ENCODE assay signal across 7 mouse cellular contexts in the genomic region with DNA sequence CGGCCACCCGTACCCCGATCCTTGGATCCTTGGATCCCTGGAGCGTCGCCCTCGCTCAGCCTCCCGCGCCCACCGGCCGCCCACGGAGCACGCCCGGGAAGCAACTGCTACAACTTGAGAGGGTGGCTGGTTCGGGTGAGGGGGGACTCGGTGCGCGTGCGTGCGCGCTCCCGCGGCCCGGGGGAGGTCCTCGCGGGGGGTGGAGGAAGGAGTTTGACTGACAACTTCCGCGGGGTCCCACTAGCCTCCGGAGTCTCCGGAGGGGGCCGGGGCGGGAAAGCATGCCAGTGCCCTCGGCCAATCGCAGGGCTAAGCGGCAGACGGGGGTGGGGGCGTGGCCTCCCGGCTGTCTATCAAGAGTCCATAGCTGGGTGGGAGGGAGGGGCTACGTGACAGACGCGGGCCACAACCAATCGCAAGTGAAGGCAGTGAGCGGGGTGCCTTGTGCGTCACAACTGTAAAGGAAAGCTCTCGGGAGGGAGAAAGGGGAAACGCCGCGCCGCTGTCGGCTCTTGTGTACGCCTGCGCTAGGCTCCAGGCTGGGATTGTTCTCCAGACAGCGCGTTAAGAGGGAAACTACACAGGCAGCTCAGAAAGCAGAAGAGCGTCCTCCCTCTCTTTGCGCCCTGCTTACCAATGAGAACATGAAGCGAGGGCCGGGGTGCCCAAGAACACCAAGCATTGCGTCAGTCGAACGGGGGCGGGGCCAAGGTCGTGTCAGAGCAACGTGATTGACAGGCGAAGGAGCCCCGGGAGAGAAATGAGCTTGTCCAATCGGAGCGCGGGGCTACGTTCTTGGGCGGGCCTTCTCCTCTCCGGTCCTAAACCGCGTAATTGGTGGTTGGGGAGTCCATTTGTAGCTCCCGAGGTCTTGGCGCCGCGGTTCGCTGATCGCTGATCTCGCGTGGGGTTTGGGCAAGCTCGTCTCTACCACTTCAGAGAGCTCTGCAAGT. TPM values are rescaled to one million over a fixed set of nuclear protein-coding genes. Genes with fewer than 3 reads are reported as not detected.
A peak's percentile ranks its signal among the peaks of the same experiment; 100 is the strongest.
DNase-seq lines count a peak whose midpoint lies in the region; ATAC-seq lines count a peak whose summit lies in the region.

No protein-coding gene starts in this region.

- under 1% methylated on average over 70 of the region's 82 CpGs for WGBS in embryonic facial prominence, embryonic 11.5 days
- whole genome bisulfite sequencing in limb, embryonic 10.5 days, result under 1% methylated on average over 82 of the region's 82 CpGs
- WGBS in midbrain, embryonic 13.5 days, result under 1% methylated on average over 81 of the region's 82 CpGs

- H3K4me1 ChIP-seq in embryonic facial prominence, embryonic 11.5 days (ENCODE audit: control insufficient read depth, insufficient read depth, low read length), result no peaks in the 10 kb centered on the region
- H3K4me1 ChIP-seq in limb, embryonic 10.5 days, result peaks cover 25% of the 10 kb centered on the region
- peaks cover 11% of the 10 kb centered on the region for H3K4me1 ChIP-seq in midbrain, embryonic 13.5 days (replicated peaks)

- peak; percentile 98 for ATAC-seq in embryonic facial prominence, embryonic 11.5 days (replicated peaks; ENCODE audit: insufficient number of reproducible peaks, low FRiP score, low TSS enrichment, low read depth)
- peak; percentile 83 for ATAC-seq in granulocyte monocyte progenitor cell, adult 5-6 weeks (replicated peaks; ENCODE audit: poor library complexity, severe bottlenecking)
- peak; percentile 99 for ATAC-seq in midbrain, embryonic 13.5 days

- DNase-seq in adrenal gland, postnatal 14 days, result peak; percentile 100
- peak; percentile 100 for DNase-seq in embryonic facial prominence, embryonic 11.5 days (ENCODE audit: low spot score)
- DNase-seq in kidney, adult 11 months, result peak; percentile 99
- peak; percentile 99 for DNase-seq in limb, embryonic 10.5 days (ENCODE audit: low spot score)
- DNase-seq in spleen, adult 12 weeks (ENCODE audit: low spot score), result peak; percentile 99

- H3K36me3 ChIP-seq in embryonic facial prominence, embryonic 11.5 days (replicated peaks; ENCODE audit: control insufficient read depth, insufficient read depth, low read depth, low read length), result no peaks in the 10 kb centered on the region
- no peaks in the 10 kb centered on the region for H3K36me3 ChIP-seq in limb, embryonic 10.5 days
- no peaks in the 10 kb centered on the region for H3K36me3 ChIP-seq in midbrain, embryonic 13.5 days

- H3K4me3 ChIP-seq in embryonic facial prominence, embryonic 11.5 days (ENCODE audit: low read depth, low read length), result peak overlapping the region; percentile 77
- H3K4me3 ChIP-seq in limb, embryonic 10.5 days, result peak overlapping the region; percentile 76
- peak overlapping the region; percentile 70 for H3K4me3 ChIP-seq in midbrain, embryonic 13.5 days (replicated peaks)

- H3K9me3 ChIP-seq in embryonic facial prominence, embryonic 11.5 days (replicated peaks; ENCODE audit: control insufficient read depth, low read length), result no peaks in the 10 kb centered on the region
- no peaks in the 10 kb centered on the region for H3K9me3 ChIP-seq in limb, embryonic 10.5 days (replicated peaks)
- H3K9me3 ChIP-seq in midbrain, embryonic 13.5 days, result no peaks in the 10 kb centered on the region

- H3K27me3 ChIP-seq in embryonic facial prominence, embryonic 11.5 days (ENCODE audit: control insufficient read depth, insufficient read depth, low read length), result no peaks in the 10 kb centered on the region
- no peaks in the 10 kb centered on the region for H3K27me3 ChIP-seq in limb, embryonic 10.5 days (ENCODE audit: low read depth, poor library complexity, severe bottlenecking)
- peaks cover 18% of the 10 kb centered on the region for H3K27me3 ChIP-seq in midbrain, embryonic 13.5 days

- peak overlapping the region; percentile 82 for H3K9ac ChIP-seq in embryonic facial prominence, embryonic 11.5 days (replicated peaks; ENCODE audit: low read length)
- H3K9ac ChIP-seq in midbrain, embryonic 13.5 days (replicated peaks), result peak overlapping the region; percentile 71

- peak overlapping the region; percentile 79 for H3K4me2 ChIP-seq in embryonic facial prominence, embryonic 11.5 days (ENCODE audit: low read depth, low read length)
- peak overlapping the region; percentile 73 for H3K4me2 ChIP-seq in midbrain, embryonic 13.5 days (replicated peaks)

- peak overlapping the region; percentile 82 for H3K27ac ChIP-seq in embryonic facial prominence, embryonic 11.5 days (replicated peaks; ENCODE audit: low read depth, low read length)
- H3K27ac ChIP-seq in limb, embryonic 10.5 days, result peak overlapping the region; percentile 94
- peak overlapping the region; percentile 95 for H3K27ac ChIP-seq in midbrain, embryonic 13.5 days

RNA-seq across cellular contexts. Expression of a gene that starts 5.9 kb away (rescaled TPM):
- 193 and 243 TPM in 2 replicates for total RNA-seq in adrenal gland, postnatal 14 days (2021)
- 18.8 and 24.8 TPM in 2 replicates for polyA plus RNA-seq in embryonic facial prominence, embryonic 11.5 days (2014; fragmentation: Nextera tagmentation; extraction: Ambion mirVana)
- total RNA-seq in granulocyte monocyte progenitor cell, adult 5-6 weeks (2014; fragmentation: Nextera tagmentation), result 117 and 162 TPM in 2 replicates
- total RNA-seq in granulocyte monocyte progenitor cell, adult 5-6 weeks (2017), result 122 and 183 TPM in 2 replicates
- 11.3 and 14.4 TPM in 2 replicates for polyA plus RNA-seq in limb, embryonic 10.5 days (2016; fragmentation: Nextera tagmentation; extraction: Ambion mirVana)
- polyA plus RNA-seq in midbrain, embryonic 13.5 days (2015; fragmentation: Nextera tagmentation; extraction: Ambion mirVana), result 6.3 and 7.3 TPM in 2 replicates

Comparison
In these comparisons a context has a peak if more than half of its experiments do, and no peak if none do; other contexts are left out.
1. Peak in every context shown above with its lines: DNase-seq, ATAC-seq, H3K4me3 ChIP-seq and H3K27ac ChIP-seq.